Comparison of ENCODE assay signal across 25 mouse cellular contexts in genomic region chr13:34983479-34983878, GRCm38 (mm10). TPM values are rescaled to one million over a fixed set of nuclear protein-coding genes. Genes with fewer than 3 reads are reported as not detected.
DNase-seq lines count a peak whose midpoint lies in the region; ATAC-seq and TF ChIP-seq lines count a peak whose summit lies in the region.
"Not testable (repeated sequence)": the region's sequence is repeated elsewhere in the genome, so short reads cannot be mapped to it uniquely, and the experiment has no call there.
"Had no signal": no experiment of that assay in that cellular context is flagged by ENCODE, and none has a peak within 500 bp of the region (broad histone marks: within the 10 kb centered on the region; RNA-seq: fewer than 3 reads in every experiment).

No protein-coding gene starts in this region.

- H3K27ac ChIP-seq in MEL (ENCODE audit: control insufficient read depth, low read depth, low read length): peak overlapping the region; percentile 25; the same call in 1 of the 2 replicates
- not testable (repeated sequence) for H3K27ac ChIP-seq in liver, embryonic 11.5 days (ENCODE audit: low read depth, low read length); liver, embryonic 13.5 days; liver, embryonic 15.5 days (replicated peaks)

- peak; percentile 81 to 84 for TF ChIP-seq EP300 in MEL (IDR thresholded peaks at IDR 0.05; ENCODE audit: low read depth in 1 of 2, low read length in 2 of 2)

- TF ChIP-seq RAD21 in MEL (IDR thresholded peaks at IDR 0.05; ENCODE audit: low read depth, low read length): not testable (repeated sequence)

- not testable (repeated sequence) for H3K4me1 ChIP-seq in MEL (ENCODE audit: control insufficient read depth in 1 of 2, insufficient read depth in 2 of 2, low read length in 2 of 2); liver, embryonic 11.5 days (replicated peaks; ENCODE audit: control insufficient read depth, insufficient read depth, low read length); liver, embryonic 13.5 days (replicated peaks); liver, embryonic 15.5 days (replicated peaks)

- not testable (repeated sequence) for H3K4me2 ChIP-seq in liver, embryonic 11.5 days; liver, embryonic 13.5 days; liver, embryonic 15.5 days

- H3K27me3 ChIP-seq in MEL (ENCODE audit: control insufficient read depth in 1 of 2, insufficient read depth in 2 of 2, low read length in 2 of 2); liver, embryonic 11.5 days (replicated peaks; ENCODE audit: control insufficient read depth, insufficient read depth, low read length); liver, embryonic 13.5 days; liver, embryonic 15.5 days: not testable (repeated sequence)

- DNase-seq in MEL (ENCODE audit: low read depth, low spot score): peak; percentile 54
- not testable (repeated sequence) for DNase-seq in liver, embryonic 11.5 days (ENCODE audit: low spot score); liver, embryonic 13.5 days

- 81% methylated on average over 1 of the region's 1 CpGs for WGBS in liver, embryonic 11.5 days
- 71% methylated on average over 1 of the region's 1 CpGs for WGBS in liver, embryonic 13.5 days (ENCODE audit: insufficient replicate concordance)
- 63% methylated on average over 1 of the region's 1 CpGs for WGBS in liver, embryonic 15.5 days (ENCODE audit: insufficient replicate concordance)

- not testable (repeated sequence) for H3K9ac ChIP-seq in MEL (ENCODE audit: control insufficient read depth, low read depth, low read length, poor library complexity, severe bottlenecking); liver, embryonic 11.5 days (ENCODE audit: low read depth, low read length); liver, embryonic 13.5 days; liver, embryonic 15.5 days

- not testable (repeated sequence) for TF ChIP-seq CTCF in MEL (IDR thresholded peaks at IDR 0.05 in 2 of 3, conservative IDR thresholded peaks at IDR 0.05 in 1 of 3; ENCODE audit: control insufficient read depth in 1 of 3, insufficient read depth in 1 of 3, low read depth in 2 of 3, low read length in 3 of 3, poor library complexity in 1 of 3, severe bottlenecking in 1 of 3)

- H3K4me3 ChIP-seq in MEL (ENCODE audit: control insufficient read depth in 1 of 2, insufficient read depth in 1 of 2, low read depth in 2 of 2, low read length in 2 of 2); liver, embryonic 11.5 days (ENCODE audit: low read depth, low read length); liver, embryonic 13.5 days (replicated peaks); liver, embryonic 15.5 days (replicated peaks): not testable (repeated sequence)

- ATAC-seq in common myeloid progenitor, adult 5-6 weeks (replicated peaks; ENCODE audit: low read depth, poor library complexity, severe bottlenecking): peak; percentile 93
- peak; percentile 82; the same call in 1 of the 2 replicates for ATAC-seq in liver, embryonic 11.5 days (replicated peaks; ENCODE audit: low FRiP score)
- ATAC-seq in liver, embryonic 13.5 days (ENCODE audit: low read depth): peak; percentile 61; the same call in 1 of the 2 replicates
- ATAC-seq in liver, embryonic 15.5 days (ENCODE audit: insufficient read depth): 0 out of 2 replicates have a peak, but pooled peaks have one; percentile 40
- ATAC-seq in megakaryocyte progenitor cell, adult 5-6 weeks (replicated peaks; ENCODE audit: poor library complexity): peak; percentile 99
- peak; percentile 53; the same call in 1 of the 2 replicates for ATAC-seq in monocyte, adult 5-6 weeks (replicated peaks; ENCODE audit: insufficient number of reproducible peaks, low FRiP score, low TSS enrichment, poor library complexity, severe bottlenecking)

- TF ChIP-seq POLR2A in MEL (IDR thresholded peaks at IDR 0.05; ENCODE audit: control insufficient read depth in 1 of 2, insufficient read depth in 1 of 2, low read depth in 1 of 2, low read length in 2 of 2, poor library complexity in 1 of 2): not testable (repeated sequence)

- not testable (repeated sequence) for H3K79me2 ChIP-seq in MEL (ENCODE audit: control insufficient read depth, insufficient read depth, low read length, poor library complexity)

- peaks cover 5 to 10% of the 10 kb centered on the region in 2 experiments for H3K36me3 ChIP-seq in MEL (ENCODE audit: control insufficient read depth in 1 of 2, insufficient read depth in 2 of 2, low read length in 2 of 2)
- H3K36me3 ChIP-seq in liver, embryonic 11.5 days (ENCODE audit: control insufficient read depth, insufficient read depth, low read length): peaks cover 19% of the 10 kb centered on the region
- peaks cover 78% of the 10 kb centered on the region for H3K36me3 ChIP-seq in liver, embryonic 13.5 days
- H3K36me3 ChIP-seq in liver, embryonic 15.5 days (replicated peaks): peaks cover 56% of the 10 kb centered on the region

- H3K9me3 ChIP-seq in MEL (replicated peaks; ENCODE audit: insufficient read depth, low read length); liver, embryonic 11.5 days (ENCODE audit: control insufficient read depth, low read length); liver, embryonic 13.5 days (replicated peaks); liver, embryonic 15.5 days (replicated peaks): not testable (repeated sequence)

TF ChIP-seq in MEL, 35 proteins besides CTCF, POLR2A, EP300 and RAD21 (continues in another document):
- TF ChIP-seq ETS1 (IDR thresholded peaks at IDR 0.05; ENCODE audit: low read depth, low read length) (peak; percentile 81), SIN3A (IDR thresholded peaks at IDR 0.05; ENCODE audit: low read length) (peak; percentile 47; the same call in 1 of the 2 replicates), TAL1 (IDR thresholded peaks at IDR 0.05; ENCODE audit: low read length) (0 out of 2 replicates have a peak, but pooled peaks have one; percentile 32), MYB (IDR thresholded peaks at IDR 0.05; ENCODE audit: low read depth, low read length) (peak; percentile 43; the same call in 1 of the 2 replicates), MXI1 (IDR thresholded peaks at IDR 0.05; ENCODE audit: low read depth, low read length) (0 out of 2 replicates have a peak, but pooled peaks have one; percentile 37), GATA1 (IDR thresholded peaks at IDR 0.05; ENCODE audit: low read depth, low read length) (peak; percentile 83)

RNA-seq across cellular contexts. Expression of gene Eci3, which starts 19.9 kb away (rescaled TPM):
- total RNA-seq in MEL (2012; rRNA removed): 0.35 TPM in 1 of 2 replicates, not detected in the other
- under 1 TPM in 1 of 2 experiments, not detected in 1; 0.93 TPM for polyA plus RNA-seq in MEL (2012; ENCODE audit: insufficient read depth in 1 of 2, insufficient read length in 2 of 2, low read depth in 1 of 2, low replicate concordance in 2 of 2, missing spikeins in 1 of 2)
- total RNA-seq in common myeloid progenitor, adult 5-6 weeks (2017): not detected in 2 replicates
- polyA plus RNA-seq in liver, embryonic 11.5 days (2014; fragmentation: Nextera tagmentation; extraction: Ambion mirVana): 0.32 and 0.37 TPM in 2 replicates
- polyA plus RNA-seq in liver, embryonic 13.5 days (2015; fragmentation: Nextera tagmentation; extraction: Ambion mirVana): 0.18 TPM in 1 of 2 replicates, not detected in the other
- polyA plus RNA-seq in liver, embryonic 15.5 days (2015; fragmentation: Nextera tagmentation; extraction: Ambion mirVana): not detected in 2 replicates
- total RNA-seq in megakaryocyte progenitor cell, adult 5-6 weeks (2015): not detected in 2 replicates
- total RNA-seq in megakaryocyte progenitor cell, adult 5-6 weeks (2017): not detected in 2 replicates
- total RNA-seq in monocyte, adult 5-6 weeks (2017): 1.4 TPM in 1 of 3 replicates, not detected in the others
- total RNA-seq: CH12.LX, G1E had no signal
- polyA plus RNA-seq: erythroblast, embryonic 14.5 days; G1E had no signal

RNA-seq across cellular contexts. Expression of gene Eci2, which starts 43.4 kb away (rescaled TPM):
- 70.2 and 74.8 TPM in 2 replicates for total RNA-seq in MEL (2012; rRNA removed)
- polyA plus RNA-seq in MEL (2012; ENCODE audit: insufficient read depth in 1 of 2, insufficient read length in 2 of 2, low read depth in 1 of 2, low replicate concordance in 2 of 2, missing spikeins in 1 of 2): 10 to 100 TPM in 1 of 2 experiments, not detected in 1; 81.1 TPM
- total RNA-seq in common myeloid progenitor, adult 5-6 weeks (2017): 76.6 and 80.0 TPM in 2 replicates
- polyA plus RNA-seq in liver, embryonic 11.5 days (2014; fragmentation: Nextera tagmentation; extraction: Ambion mirVana): 85.9 and 93.9 TPM in 2 replicates
- polyA plus RNA-seq in liver, embryonic 13.5 days (2015; fragmentation: Nextera tagmentation; extraction: Ambion mirVana): 50.4 and 55.4 TPM in 2 replicates
- polyA plus RNA-seq in liver, embryonic 15.5 days (2015; fragmentation: Nextera tagmentation; extraction: Ambion mirVana): 44.1 and 46.1 TPM in 2 replicates
- total RNA-seq in megakaryocyte progenitor cell, adult 5-6 weeks (2015): 83.3 and 94.2 TPM in 2 replicates
- total RNA-seq in megakaryocyte progenitor cell, adult 5-6 weeks (2017): 51.2 and 69.3 TPM in 2 replicates
- total RNA-seq in monocyte, adult 5-6 weeks (2017): 17.7 to 32.0 TPM (median 26.4 TPM) in 3 replicates

RNA-seq across cellular contexts. Expression of gene 4933417A18Rik, which starts 59.3 kb away (rescaled TPM):
- total RNA-seq in MEL (2012; rRNA removed): not detected in 2 replicates
- polyA plus RNA-seq in MEL (2012; ENCODE audit: insufficient read depth in 1 of 2, insufficient read length in 2 of 2, low read depth in 1 of 2, low replicate concordance in 2 of 2, missing spikeins in 1 of 2): not detected
- total RNA-seq in common myeloid progenitor, adult 5-6 weeks (2017): not detected in 2 replicates
- polyA plus RNA-seq in liver, embryonic 11.5 days (2014; fragmentation: Nextera tagmentation; extraction: Ambion mirVana): not detected in 2 replicates
- not detected in 2 replicates for polyA plus RNA-seq in liver, embryonic 13.5 days (2015; fragmentation: Nextera tagmentation; extraction: Ambion mirVana)
- polyA plus RNA-seq in liver, embryonic 15.5 days (2015; fragmentation: Nextera tagmentation; extraction: Ambion mirVana): not detected in 2 replicates
- total RNA-seq in megakaryocyte progenitor cell, adult 5-6 weeks (2015): not detected in 2 replicates
- not detected in 2 replicates for total RNA-seq in megakaryocyte progenitor cell, adult 5-6 weeks (2017)
- total RNA-seq in monocyte, adult 5-6 weeks (2017): not detected in 3 replicates
- total RNA-seq: adrenal gland, adult 18-20 months; adrenal gland, adult 8-10 months; adrenal gland, postnatal 14 days; adrenal gland, postnatal 36 days; CH12.LX; G1E had no signal
- polyA plus RNA-seq: activated CD4-positive, CD25-positive, alpha-beta regulatory T cell, adult 4 months; CD4-positive, CD25-positive, alpha-beta regulatory T cell, adult 4 months; cerebellum, adult 2 months; embryonic facial prominence, embryonic 11.5 days; embryonic facial prominence, embryonic 13.5 days; embryonic facial prominence, embryonic 15.5 days; erythroblast, embryonic 14.5 days; forebrain, embryonic 10.5 days; forebrain, embryonic 12.5 days; forebrain, embryonic 14.5 days; forebrain, embryonic 16.5 days; G1E; Patski had no signal

RNA-seq across cellular contexts. Expression of gene Fam217a, which starts 59.4 kb away (rescaled TPM):
- not detected in 2 replicates for total RNA-seq in MEL (2012; rRNA removed)
- polyA plus RNA-seq in MEL (2012; ENCODE audit: insufficient read depth in 1 of 2, insufficient read length in 2 of 2, low read depth in 1 of 2, low replicate concordance in 2 of 2, missing spikeins in 1 of 2): not detected
- 0.64 TPM in 1 of 2 replicates, not detected in the other for total RNA-seq in common myeloid progenitor, adult 5-6 weeks (2017)
- polyA plus RNA-seq in liver, embryonic 11.5 days (2014; fragmentation: Nextera tagmentation; extraction: Ambion mirVana): 0.79 and 1.1 TPM in 2 replicates
- 0.35 and 0.44 TPM in 2 replicates for polyA plus RNA-seq in liver, embryonic 13.5 days (2015; fragmentation: Nextera tagmentation; extraction: Ambion mirVana)
- 0.10 and 0.16 TPM in 2 replicates for polyA plus RNA-seq in liver, embryonic 15.5 days (2015; fragmentation: Nextera tagmentation; extraction: Ambion mirVana)
- 0.22 TPM in 1 of 2 replicates, not detected in the other for total RNA-seq in megakaryocyte progenitor cell, adult 5-6 weeks (2015)
- not detected in 2 replicates for total RNA-seq in megakaryocyte progenitor cell, adult 5-6 weeks (2017)
- 0.48 TPM in 1 of 3 replicates, not detected in the others for total RNA-seq in monocyte, adult 5-6 weeks (2017)
- total RNA-seq: CH12.LX had no signal
- polyA plus RNA-seq: activated CD4-positive, CD25-positive, alpha-beta regulatory T cell, adult 4 months; erythroblast, embryonic 14.5 days; G1E; Patski had no signal

Comparison
In these comparisons a context has a peak if more than half of its experiments do, and no peak if none do; other contexts are left out.
1. ATAC-seq: peak in every context shown above with its lines; median percentile 99 in megakaryocyte progenitor cell, adult 5-6 weeks; 93 in common myeloid progenitor, adult 5-6 weeks; 82 in liver, embryonic 11.5 days; 61 in liver, embryonic 13.5 days; 53 in monocyte, adult 5-6 weeks; 40 in liver, embryonic 15.5 days.